Mouse (Mus musculus): ENCODE data around the gene Bloc1s5.

- no peak for TF ChIP-seq CTCF (IDR thresholded peaks at IDR 0.05; ENCODE audit: low read depth, low read length)
- no peak for TF ChIP-seq POLR2A (IDR thresholded peaks at IDR 0.05; ENCODE audit: borderline replicate concordance, low read depth, low read length)
These were observed 88.2 kb downstream of the Bloc1s5 start for GRCm38 (mm10) chr13:38546754-38547153.

All from bone marrow macrophage, adult 2 months (primary cell).